Mouse (Mus musculus) CH12.LX (cell line): Measurements from ENCODE around the gene Hecw2. TPM values are rescaled to one million over a fixed set of nuclear protein-coding genes. Genes with fewer than 3 reads are reported as not detected.

Experiments used
- DNase-seq: peaks from one replicate; pipeline ENCODE4 v3.0.0-alpha.2; 2013; ENCODE audit errors: extremely low read depth
- H3K27ac ChIP-seq: 2 replicates; pipeline ENCODE4 v1.5.1; 2012; ENCODE audit warnings: low read depth, mild to moderate bottlenecking, control low read depth, moderate library complexity; ENCODE audit not compliant: insufficient read depth
- H3K27me3 ChIP-seq: replicated peaks from 2 replicates; pipeline ENCODE3; 2012; ENCODE audit warnings: inconsistent platforms
- H3K36me3 ChIP-seq, 2 experiments: replicated peaks in 1 of 2; 2 replicates each; pipeline versions ENCODE3 to v1.6.1; 2012; ENCODE audit warnings: inconsistent platforms in 1 of 2, low read length in 1 of 2, mild to moderate bottlenecking in 1 of 2, mixed read lengths in 1 of 2, moderate library complexity in 1 of 2; ENCODE audit not compliant: control insufficient read depth in 1 of 2, insufficient read depth in 1 of 2
- H3K4me1 ChIP-seq, 2 experiments: 2 replicates each; pipeline ENCODE4 v1.6.1; 2012; ENCODE audit warnings: inconsistent platforms in 1 of 2, moderate library complexity in 1 of 2; ENCODE audit not compliant: insufficient read depth in 2 of 2, control insufficient read depth in 1 of 2
- H3K4me2 ChIP-seq: 2 replicates; pipeline ENCODE4 v1.6.1; 2012; ENCODE audit warnings: low read depth, mild to moderate bottlenecking, control low read depth; ENCODE audit not compliant: poor library complexity, insufficient read depth, severe bottlenecking
- H3K4me3 ChIP-seq, 3 experiments: fragments of 150-350 bp in 1 of 3; sonication (generic) in 1 of 3; replicated peaks in 1 of 3; 2 replicates each; pipeline versions ENCODE3 to v1.5.1; 2011 to 2012; ENCODE audit warnings: low read depth in 2 of 3, low read length in 2 of 3, mild to moderate bottlenecking in 2 of 3, moderate library complexity in 2 of 3, control low read depth in 1 of 3, improper control_type of control experiment in 1 of 3, inconsistent platforms in 1 of 3, mixed read lengths in 1 of 3; ENCODE audit not compliant: poor library complexity in 1 of 3
- H3K79me2 ChIP-seq: replicated peaks from 2 replicates; pipeline ENCODE4 v1.6.1; 2012; ENCODE audit warnings: mild to moderate bottlenecking, moderate library complexity; ENCODE audit not compliant: control insufficient read depth, poor library complexity, insufficient read depth, severe bottlenecking; ENCODE audit errors: extremely low read depth
- H3K9ac ChIP-seq: 2 replicates; pipeline ENCODE4 v1.6.1; 2012; ENCODE audit warnings: low read depth, mild to moderate bottlenecking, control low read depth, moderate library complexity; ENCODE audit not compliant: insufficient read depth
- H3K9me3 ChIP-seq: replicated peaks from 2 replicates; pipeline ENCODE3; 2012; ENCODE audit warnings: low read length, inconsistent platforms, mixed read lengths
- BHLHE40 ChIP-seq: IDR thresholded peaks from 2 replicates; pipeline ENCODE4 v1.6.1; 2011; ENCODE audit warnings: mild to moderate bottlenecking, low read depth, low read length, improper control_type of control experiment
- CHD2 ChIP-seq: IDR thresholded peaks from 2 replicates; pipeline ENCODE4 v1.6.1; 2011; ENCODE audit warnings: low read length, improper control_type of control experiment
- CTCF ChIP-seq, 2 experiments: IDR thresholded peaks in 1 of 2; conservative IDR thresholded peaks in 1 of 2; 2 replicates each; pipeline ENCODE4 v1.5.1; 2011 to 2012; ENCODE audit warnings: low read depth in 2 of 2, low read length in 2 of 2, improper control_type of control experiment in 1 of 2, inconsistent platforms in 1 of 2, mild to moderate bottlenecking in 1 of 2, moderate library complexity in 1 of 2
- E2F4 ChIP-seq: IDR thresholded peaks from 2 replicates; pipeline ENCODE4 v1.6.1; 2011; ENCODE audit warnings: low read depth, low read length, improper control_type of control experiment; ENCODE audit not compliant: insufficient replicate concordance
- EP300 ChIP-seq: IDR thresholded peaks from 2 replicates; pipeline ENCODE4 v1.6.1; 2011; ENCODE audit warnings: low read length, improper control_type of control experiment
- ETS1 ChIP-seq: conservative IDR thresholded peaks from 2 replicates; pipeline ENCODE4 v1.6.1; 2012; ENCODE audit warnings: low read depth, mild to moderate bottlenecking, inconsistent platforms, low read length, improper control_type of control experiment, moderate library complexity
- GABPA ChIP-seq: IDR thresholded peaks from 2 replicates; pipeline ENCODE4 v1.6.1; 2012; ENCODE audit warnings: low read depth, low read length, improper control_type of control experiment, inconsistent platforms; ENCODE audit not compliant: insufficient replicate concordance
- IRF4 ChIP-seq: IDR thresholded peaks from 2 replicates; pipeline ENCODE4 v1.6.1; 2014; ENCODE audit warnings: low read depth, mild to moderate bottlenecking, inconsistent platforms, low read length, improper control_type of control experiment
- JUN ChIP-seq: IDR thresholded peaks from 2 replicates; pipeline ENCODE4 v1.6.1; 2011; ENCODE audit warnings: low read depth, mild to moderate bottlenecking, low read length, improper control_type of control experiment, moderate library complexity; ENCODE audit not compliant: insufficient read depth
- KAT2A ChIP-seq: IDR thresholded peaks from 2 replicates; pipeline ENCODE4 v1.6.1; 2012; ENCODE audit warnings: low read length, improper control_type of control experiment, inconsistent platforms; ENCODE audit not compliant: insufficient replicate concordance
- MAFK ChIP-seq: IDR thresholded peaks from 2 replicates; pipeline ENCODE4 v1.6.1; 2011; ENCODE audit warnings: low read length, improper control_type of control experiment; ENCODE audit not compliant: insufficient replicate concordance
- MAZ ChIP-seq: IDR thresholded peaks from 2 replicates; pipeline ENCODE4 v1.6.1; 2012; ENCODE audit warnings: low read depth, mild to moderate bottlenecking, inconsistent platforms, low read length, improper control_type of control experiment, moderate library complexity
- MEF2A ChIP-seq: IDR thresholded peaks from 2 replicates; pipeline ENCODE4 v1.6.1; 2014; ENCODE audit warnings: low read depth, mild to moderate bottlenecking, inconsistent platforms, low read length, improper control_type of control experiment, borderline replicate concordance
- MXI1 ChIP-seq: IDR thresholded peaks from 2 replicates; pipeline ENCODE4 v1.6.1; 2011; ENCODE audit warnings: mild to moderate bottlenecking, low read depth, low read length, improper control_type of control experiment
- MYC ChIP-seq: IDR thresholded peaks from 2 replicates; pipeline ENCODE4 v1.6.1; 2011; ENCODE audit warnings: low read depth, mild to moderate bottlenecking, improper control_type of control experiment, low read length
- NELFE ChIP-seq: IDR thresholded peaks from 2 replicates; pipeline ENCODE4 v1.6.1; 2011; ENCODE audit warnings: low read depth, low read length, improper control_type of control experiment
- NRF1 ChIP-seq: IDR thresholded peaks from 2 replicates; pipeline ENCODE4 v1.6.1; 2014; ENCODE audit warnings: low read depth, mild to moderate bottlenecking, inconsistent platforms, low read length, improper control_type of control experiment, moderate library complexity
- PAX5 ChIP-seq: IDR thresholded peaks from 2 replicates; pipeline ENCODE4 v1.6.1; 2012; ENCODE audit warnings: low read length, inconsistent platforms, mixed read lengths
- POLR2A ChIP-seq: IDR thresholded peaks from 2 replicates; pipeline ENCODE4 v1.6.1; 2011; ENCODE audit warnings: low read depth, mild to moderate bottlenecking, improper control_type of control experiment, low read length
- SMC3 ChIP-seq: IDR thresholded peaks from 2 replicates; pipeline ENCODE4 v1.6.1; 2011; ENCODE audit warnings: low read depth, low read length, improper control_type of control experiment
- TBP ChIP-seq: conservative IDR thresholded peaks from 2 replicates; pipeline ENCODE4 v1.6.1; 2011; ENCODE audit warnings: low read depth, low read length, improper control_type of control experiment
- TCF12 ChIP-seq: IDR thresholded peaks from 2 replicates; pipeline ENCODE4 v1.6.1; 2014; ENCODE audit warnings: low read depth, mild to moderate bottlenecking, inconsistent platforms, low read length, improper control_type of control experiment
- UBTF ChIP-seq: IDR thresholded peaks from 2 replicates; pipeline ENCODE4 v1.6.1; 2012; ENCODE audit warnings: low read depth, mild to moderate bottlenecking, inconsistent platforms, low read length, improper control_type of control experiment, moderate library complexity
- USF1 ChIP-seq: IDR thresholded peaks from 2 replicates; pipeline ENCODE4 v1.6.1; 2014; ENCODE audit warnings: low read depth, mild to moderate bottlenecking, inconsistent platforms, low read length, improper control_type of control experiment
- ZMIZ1 ChIP-seq: IDR thresholded peaks from 2 replicates; pipeline ENCODE4 v1.6.1; 2012; ENCODE audit warnings: low read depth, mild to moderate bottlenecking, inconsistent platforms, low read length, improper control_type of control experiment
- dilution Hi-C: fragments of 300-500 bp; cut with MboI; formaldehyde crosslinking; loops from 2 replicates; pipeline ENCODE4 v1.14.3; 2020; ENCODE audit warnings: low sequenced_read_pairs; ENCODE audit not compliant: extremely low pct_unique_long_range_greater_than_20kb, extremely low pct_ligation_motif_present
- in situ Hi-C: fragments of 300-500 bp; cut with MboI; formaldehyde crosslinking; loops from 3 replicates; pipeline ENCODE4 v1.14.3; 2019; ENCODE audit warnings: low sequenced_read_pairs, low pct_ligation_motif_present, low pct_unique_long_range_greater_than_20kb, mixed read lengths
- polyA plus RNA-seq: library from polyadenylated mRNA; unstranded; fragments of >175 nt; gene quantifications from 2 replicates; pipeline ENCODE4 v1.2.1, GENCODE M21; 2012; ENCODE audit warnings: low read depth; ENCODE audit not compliant: insufficient read length
- total RNA-seq, 2 experiments: library from RNA; depleted of rRNA; stranded (reverse); fragments of 300-350 nt in 1 of 2; fragments of >200 nt in 1 of 2; gene quantifications; 2 replicates each; pipeline ENCODE4 v1.2.3; 2012 to 2014

Hecw2 gene
- total and polyA plus RNA-seq, 3 experiments: 0.05 to 0.59 (median 0.14) TPM

GRCm38 (mm10) chr1:54068248-54068647 is 126.7 kb downstream of the Hecw2 start:
- no peaks in the 10 kb centered on the region for H3K79me2 ChIP-seq
- no peaks in the 10 kb centered on the region for H3K27me3 ChIP-seq
- no peaks in the 10 kb centered on the region for H3K36me3 ChIP-seq
- peak overlapping the region; percentile 57 for H3K4me2 ChIP-seq
- H3K9ac ChIP-seq: 0 out of 2 replicates have a peak overlapping the region, but pooled peaks have one; percentile 28
- H3K4me3 ChIP-seq: no peak overlapping the region
- DNase-seq: peak; percentile 41
- H3K4me1 ChIP-seq: peaks cover 7 to 27% of the 10 kb centered on the region in 2 experiments; a peak in 3 of 4 replicates
- TF ChIP-seq UBTF: no peak
- no peak for TF ChIP-seq ZMIZ1
- TF ChIP-seq SMC3: no peak
- no peak for TF ChIP-seq CHD2
- no peak for TF ChIP-seq USF1
- TF ChIP-seq CTCF (conservative IDR thresholded peaks at IDR 0.05 in 1 of 2, IDR thresholded peaks at IDR 0.05 in 1 of 2; ENCODE audit: low read depth in 2 of 2, low read length in 2 of 2): no peak
- TF ChIP-seq MXI1: no peak
- no peak for TF ChIP-seq PAX5
- TF ChIP-seq EP300: peak; percentile 83
- TF ChIP-seq ETS1: no peak
- no peak for TF ChIP-seq TCF12
- 0 out of 2 replicates have a peak, but pooled peaks have one; percentile 7 for TF ChIP-seq MYC
- no peak for TF ChIP-seq MEF2A
- no peak for TF ChIP-seq KAT2A
- TF ChIP-seq GABPA: no peak
- peak; percentile 80; the same call in 1 of the 2 replicates for TF ChIP-seq TBP
- no peak for TF ChIP-seq MAZ
- peak; percentile 92 for TF ChIP-seq IRF4
- TF ChIP-seq POLR2A: no peak; the same call in 1 of the 2 replicates
- TF ChIP-seq NRF1: no peak
- TF ChIP-seq MAFK: no peak
- no peak for TF ChIP-seq BHLHE40
- TF ChIP-seq JUN: no peak
- TF ChIP-seq E2F4: no peak
- no peak for TF ChIP-seq NELFE
- in situ Hi-C loops (no loop called here), dilution Hi-C loops (no loop called here)
- peak overlapping the region; percentile 47; the same call in 1 of the 2 replicates for H3K27ac ChIP-seq
- no peaks in the 10 kb centered on the region for H3K9me3 ChIP-seq
